Mouse (Mus musculus): Measurements from ENCODE around the gene Pcyt2.

- no peak for TF ChIP-seq POLR2AphosphoS5 (IDR thresholded peaks at IDR 0.05; ENCODE audit: insufficient replicate concordance, low read depth, low read length)
- TF ChIP-seq GATA1 (IDR thresholded peaks at IDR 0.05; ENCODE audit: borderline replicate concordance, low read length) = no peak
- TF ChIP-seq CTCF (IDR thresholded peaks at IDR 0.05; ENCODE audit: low read depth, low read length) = no peak
Observed at GRCm38 (mm10) chr11:120630401-120630871, 12.7 kb upstream of the Pcyt2 start.
